Mouse (Mus musculus) brain, embryonic 14.5 days (tissue): ENCODE measurements around the gene Rcc2.

Experiments used
- CTCF ChIP-seq: fragments of 200-500 bp; IDR thresholded peaks from 2 replicates; pipeline ENCODE4 v1.5.1; 2012; ENCODE audit warnings: inconsistent platforms, mild to moderate bottlenecking, moderate library complexity, borderline replicate concordance; ENCODE audit not compliant: insufficient read depth, insufficient read length; ENCODE audit errors: extremely low read depth
- POLR2A ChIP-seq: fragments of 200-500 bp; IDR thresholded peaks from 2 replicates; pipeline ENCODE4 v1.6.1; 2012; ENCODE audit warnings: mild to moderate bottlenecking, inconsistent platforms, borderline replicate concordance; ENCODE audit not compliant: poor library complexity, insufficient read depth, insufficient read length, severe bottlenecking; ENCODE audit errors: extremely low read depth

GRCm38 (mm10) chr4:140708297-140708927, 8.1 kb downstream of the Rcc2 start:
- TF ChIP-seq CTCF (no peak), POLR2A (no peak)
